Mouse (Mus musculus) layer of hippocampus, adult 18-20 months (tissue): ENCODE measurements around the gene Gas7. TPM values are rescaled to one million over a fixed set of nuclear protein-coding genes. Genes with fewer than 3 reads are reported as not detected.

Experiments
- DNase-seq, 2 experiments: peaks; one replicate each; pipeline ENCODE4 v3.0.0; 2022; ENCODE audit warnings: low spot score in 2 of 2
- total RNA-seq, 2 experiments: library from RNA; stranded (reverse); gene quantifications; 2 replicates each; pipeline ENCODE4 v1.2.3; 2021

The Gas7 gene
- total RNA-seq, 2 experiments from 2014 or later, result 457 to 462 TPM

- peak; percentile 58 to 80 for DNase-seq
These were observed 149.2 kb downstream of the Gas7 start for GRCm38 (mm10) chr11:67604481-67604880.

DNA sequence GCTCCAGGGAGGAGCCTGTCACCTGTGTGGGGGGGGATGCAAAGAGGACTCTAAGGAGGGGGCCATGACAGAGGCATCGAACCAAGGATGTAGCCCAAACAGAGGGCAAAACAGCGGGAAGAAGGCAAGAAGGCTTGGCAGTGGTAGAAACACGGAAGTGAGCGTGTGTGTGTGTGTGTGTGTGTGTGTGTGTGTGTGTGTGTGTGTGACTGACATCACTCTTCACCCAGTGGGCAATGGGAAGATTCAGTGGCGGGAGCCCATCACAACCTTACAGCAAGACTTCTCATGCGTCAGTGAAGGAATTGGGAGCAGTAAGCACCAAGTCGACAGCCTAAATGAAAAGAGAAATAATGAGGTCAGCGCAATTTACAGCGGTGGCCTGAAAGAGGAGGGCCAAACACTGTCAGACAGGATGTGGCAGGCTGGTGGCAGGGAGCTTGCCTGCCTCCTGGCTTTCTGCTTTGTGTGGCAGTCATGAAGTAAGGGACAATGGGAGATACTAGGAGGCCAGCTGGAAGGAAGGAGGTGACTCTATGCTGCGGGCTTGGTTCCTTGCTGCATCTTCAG is 153.0 kb downstream of the Gas7 start:
- DNase-seq, result no peak

GRCm38 (mm10) chr11:67612158-67612839 is 157.1 kb downstream of the Gas7 start:
- no peak for DNase-seq

GRCm38 (mm10) chr11:67616557-67617239 is 161.5 kb downstream of the Gas7 start:
- DNase-seq, result no peak

DNA sequence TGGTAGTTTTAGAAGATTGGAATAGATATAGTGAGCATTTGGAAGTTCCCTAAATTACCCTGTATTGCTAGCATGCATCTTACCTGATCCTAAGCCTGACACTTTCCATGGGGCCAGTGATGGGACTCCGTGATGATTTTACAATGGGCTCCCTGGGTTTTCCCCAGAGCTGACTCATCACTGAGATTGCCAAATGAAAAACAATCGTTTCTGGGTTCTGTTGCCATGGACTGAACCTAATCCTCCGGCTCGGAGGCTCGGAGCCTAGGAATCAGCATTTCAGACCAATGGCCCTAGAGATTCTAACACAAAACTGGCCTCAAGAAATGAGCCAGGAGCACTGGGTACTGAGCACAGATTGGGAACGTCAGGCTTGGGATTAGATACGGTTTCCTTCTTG is 167.1 kb downstream of the Gas7 start:
- no peak for DNase-seq

DNA sequence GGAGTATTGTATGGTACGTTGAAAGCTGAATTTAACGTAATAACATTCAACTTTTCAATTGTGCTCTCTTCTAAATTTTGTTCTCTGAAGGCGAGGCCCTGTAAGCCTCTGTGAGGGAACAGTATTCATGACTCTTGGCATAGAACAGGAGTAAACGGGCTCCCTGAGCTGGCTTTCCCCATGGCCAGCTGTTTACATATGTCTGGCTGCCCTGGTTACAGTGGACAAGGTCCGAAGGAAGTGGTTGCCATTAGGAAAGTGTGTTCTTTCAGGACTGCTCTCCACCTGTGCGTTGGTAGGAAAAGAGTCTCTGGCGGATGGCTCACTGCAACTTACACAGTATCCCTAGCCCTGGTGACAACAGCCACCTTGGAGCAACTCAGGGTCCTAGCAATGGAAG is 171.9 kb downstream of the Gas7 start:
- no peak for DNase-seq

DNA sequence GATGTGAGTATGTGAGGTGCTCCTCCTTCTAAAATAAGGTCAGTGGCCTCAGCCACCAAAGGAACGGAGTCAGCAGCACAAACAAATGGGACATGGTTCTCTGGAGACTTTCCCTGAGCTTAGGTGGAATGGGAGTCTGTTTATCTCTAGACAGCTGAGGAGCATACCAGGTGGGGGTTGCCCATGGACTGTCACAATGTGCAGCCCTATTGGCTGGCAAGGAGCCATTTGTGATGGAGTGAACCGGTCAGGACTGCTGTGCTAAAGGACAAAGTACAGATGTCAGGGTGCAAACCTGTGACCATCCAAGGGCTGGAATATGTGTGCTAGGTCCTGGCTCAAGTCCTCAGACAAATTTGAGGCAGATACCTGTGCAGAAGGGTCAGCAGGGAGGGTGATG is 173.3 kb downstream of the Gas7 start:
- no peak for DNase-seq

- no peak for DNase-seq
These were observed 177.7 kb downstream of the Gas7 start for GRCm38 (mm10) chr11:67632906-67633305.

GRCm38 (mm10) chr11:67633620-67634229 is 178.5 kb downstream of the Gas7 start:
- DNase-seq, result no peak

- no peak for DNase-seq
These were observed 181.0 kb downstream of the Gas7 start for GRCm38 (mm10) chr11:67636201-67636600.

DNA sequence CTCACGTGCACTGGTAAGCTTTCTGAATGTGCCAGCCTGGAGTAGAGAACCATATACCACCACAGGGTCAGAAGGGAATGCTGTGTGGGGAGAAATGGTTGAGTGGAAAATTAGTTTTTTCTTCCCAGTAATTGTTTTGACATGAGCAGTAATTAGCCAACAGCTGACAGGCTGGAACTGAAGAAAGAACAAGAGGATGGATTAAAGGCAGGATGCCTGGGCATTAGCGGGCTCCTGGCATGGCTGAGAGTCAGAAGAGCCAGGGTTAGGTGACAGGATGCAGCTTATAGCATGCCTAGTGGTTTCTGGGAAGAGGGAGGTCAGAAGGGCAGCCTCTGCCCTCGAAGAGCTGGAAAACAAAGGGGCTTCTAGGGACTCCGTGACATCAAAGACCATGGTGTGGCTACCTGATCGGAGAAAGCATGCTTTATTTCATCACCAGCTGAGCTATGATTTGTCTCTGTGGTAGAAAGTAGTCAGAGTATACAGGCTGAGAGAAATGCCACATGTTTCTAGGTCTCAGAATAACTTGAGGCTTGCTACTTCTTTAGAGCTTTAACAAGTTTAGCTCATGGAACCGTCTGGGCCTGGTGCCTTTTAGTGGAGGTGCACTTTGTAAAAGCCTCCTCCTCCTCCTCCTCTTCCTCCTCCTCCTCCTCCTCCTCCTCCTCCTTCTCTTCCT is 181.8 kb downstream of the Gas7 start:
- no peak for DNase-seq

DNA sequence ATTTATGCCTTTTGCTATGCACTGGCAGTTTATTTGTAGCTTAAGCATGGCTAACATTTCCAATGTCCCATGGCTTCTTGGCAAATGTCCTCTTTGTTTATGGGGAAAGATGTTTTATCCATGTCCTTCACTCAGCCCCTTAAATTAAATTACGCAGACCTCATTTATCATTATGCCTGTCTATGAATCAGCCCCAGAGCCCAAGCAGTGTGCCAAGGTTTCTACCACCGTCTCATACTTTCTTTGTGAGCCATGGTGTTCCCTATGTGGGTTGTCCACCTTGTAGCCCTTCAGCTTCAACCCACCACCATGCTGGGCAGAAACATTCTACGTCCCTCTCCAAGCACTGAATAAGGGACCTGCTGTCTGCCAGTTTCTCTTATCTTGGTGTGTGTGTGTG is 183.2 kb downstream of the Gas7 start:
- no peak for DNase-seq

GRCm38 (mm10) chr11:67640299-67640698 is 185.1 kb downstream of the Gas7 start:
- DNase-seq, result no peak

- DNase-seq, result no peak
These were observed 187.2 kb downstream of the Gas7 start for GRCm38 (mm10) chr11:67642421-67642820.

DNA sequence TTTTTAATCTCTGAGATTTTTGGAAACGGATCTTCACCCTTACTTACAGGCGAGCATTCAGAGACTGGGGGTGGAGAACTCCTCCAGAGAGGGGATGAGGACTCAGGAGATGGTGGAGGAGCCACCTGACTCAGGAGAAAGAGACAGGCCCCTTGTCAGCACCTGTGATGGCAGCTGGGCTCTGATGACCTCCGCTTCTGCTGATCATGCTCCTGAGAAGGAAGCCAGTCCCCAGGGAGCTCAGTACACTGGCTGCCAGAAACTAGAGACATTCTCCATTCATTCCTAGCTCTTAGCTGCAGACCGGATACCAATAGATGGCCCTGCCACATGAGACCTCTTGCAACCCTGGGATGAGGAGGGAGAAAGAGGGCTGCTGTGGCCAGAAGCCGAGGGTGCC is 187.6 kb downstream of the Gas7 start:
- DNase-seq, result no peak

DNA sequence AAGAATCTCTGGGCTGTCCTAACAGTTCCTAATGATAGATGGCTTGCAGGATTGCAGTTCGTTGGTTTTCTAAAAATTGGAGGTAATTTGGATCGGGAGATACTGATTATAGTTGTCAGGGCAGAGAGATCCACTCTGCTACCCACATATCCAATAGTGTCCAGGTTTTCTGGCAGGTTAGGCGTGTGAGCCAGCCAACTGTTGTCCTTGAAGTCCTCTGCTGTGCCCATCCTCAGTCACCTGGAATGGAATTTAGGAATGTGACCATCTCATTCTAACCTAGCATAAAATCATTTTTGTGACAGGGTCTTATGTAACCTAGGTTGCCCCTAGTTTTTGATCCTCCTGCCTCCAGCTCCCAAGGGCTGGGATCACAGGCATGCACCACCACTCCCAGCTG is 188.2 kb downstream of the Gas7 start:
- DNase-seq, result no peak

- DNase-seq, result no peak
These were observed 189.5 kb downstream of the Gas7 start for GRCm38 (mm10) chr11:67644632-67645149.

GRCm38 (mm10) chr11:67647745-67648144 is 192.5 kb downstream of the Gas7 start:
- DNase-seq, result peak; percentile 59 to 86

- DNase-seq, result peak; percentile 80 to 88
These were observed 193.6 kb downstream of the Gas7 start for GRCm38 (mm10) chr11:67648651-67649407.

DNA sequence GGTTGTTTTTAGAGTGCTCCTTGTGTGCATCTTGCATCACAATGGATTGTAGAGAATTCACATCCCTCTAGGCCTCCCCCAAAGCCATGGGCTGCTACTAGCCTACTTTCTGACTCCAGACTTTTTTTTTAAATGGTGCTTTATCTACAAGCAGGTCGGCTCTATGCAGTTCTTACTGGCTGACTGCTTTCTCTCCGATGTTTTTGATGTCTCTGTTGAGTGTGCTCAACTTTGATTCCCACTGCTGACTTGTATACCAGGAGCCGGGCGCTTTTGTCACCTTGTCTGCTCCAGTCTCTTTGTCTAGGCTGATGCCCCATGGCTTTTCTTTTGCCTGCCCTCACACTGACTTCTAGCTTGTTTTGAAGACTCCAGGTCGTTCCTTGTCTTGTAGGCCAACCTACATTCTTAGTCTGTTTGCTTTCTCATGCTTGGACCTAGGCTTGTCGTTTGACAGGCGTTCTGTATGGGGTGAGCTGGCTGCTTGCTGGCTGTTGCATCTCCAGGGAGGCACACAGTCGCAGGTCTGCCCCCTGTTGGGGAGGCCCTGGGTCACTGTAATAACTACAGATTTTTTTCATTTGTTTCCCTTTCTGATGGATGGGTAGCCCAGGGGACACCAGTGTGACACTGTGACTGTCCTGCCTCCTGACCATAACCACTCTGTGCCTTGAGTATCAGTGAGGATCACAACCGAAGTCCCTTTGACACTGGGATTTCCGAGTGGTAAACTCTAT is 194.9 kb downstream of the Gas7 start:
- no peak for DNase-seq
